Mouse (Mus musculus) MEL (cell line): Measurements from ENCODE around the gene Lrig3.

Experiments used
- CTCF ChIP-seq, 3 experiments: IDR thresholded peaks in 2 of 3; conservative IDR thresholded peaks in 1 of 3; 2 replicates each; pipeline ENCODE4 v1.5.1; 2011 to 2012; ENCODE audit warnings: low read length in 3 of 3, low read depth in 2 of 3, mild to moderate bottlenecking in 2 of 3, improper control_type of control experiment in 1 of 3, inconsistent platforms in 1 of 3, mixed read lengths in 1 of 3, moderate library complexity in 1 of 3; ENCODE audit not compliant: control insufficient read depth in 1 of 3, insufficient read depth in 1 of 3, poor library complexity in 1 of 3, severe bottlenecking in 1 of 3
- ELF1 ChIP-seq: IDR thresholded peaks from 2 replicates; pipeline ENCODE4 v1.6.1; 2014; ENCODE audit warnings: low read depth, mild to moderate bottlenecking, inconsistent platforms, low read length, improper control_type of control experiment, moderate library complexity
- GATA1 ChIP-seq: IDR thresholded peaks from 2 replicates; pipeline ENCODE4 v1.6.1; 2011; ENCODE audit warnings: low read depth, low read length, improper control_type of control experiment
- JUND ChIP-seq: IDR thresholded peaks from 2 replicates; pipeline ENCODE4 v1.6.1; 2011; ENCODE audit warnings: low read depth, mild to moderate bottlenecking, improper control_type of control experiment, low read length
- MAFK ChIP-seq: IDR thresholded peaks from 2 replicates; pipeline ENCODE4 v1.6.1; 2011; ENCODE audit warnings: low read depth, mild to moderate bottlenecking, low read length, improper control_type of control experiment, borderline replicate concordance
- NRF1 ChIP-seq: IDR thresholded peaks from 2 replicates; pipeline ENCODE4 v1.6.1; 2014; ENCODE audit warnings: low read depth, mild to moderate bottlenecking, inconsistent platforms, low read length, improper control_type of control experiment, moderate library complexity; ENCODE audit not compliant: poor library complexity, insufficient read depth, severe bottlenecking
- POLR2A ChIP-seq, 2 experiments: IDR thresholded peaks; 2 replicates each; pipeline ENCODE4 v1.6.1; 2011 to 2012; ENCODE audit warnings: low read length in 2 of 2, mild to moderate bottlenecking in 2 of 2, control low read depth in 1 of 2, improper control_type of control experiment in 1 of 2, low read depth in 1 of 2, moderate library complexity in 1 of 2; ENCODE audit not compliant: control insufficient read depth in 1 of 2, insufficient read depth in 1 of 2, poor library complexity in 1 of 2
- UBTF ChIP-seq: IDR thresholded peaks from 2 replicates; pipeline ENCODE4 v1.6.1; 2012; ENCODE audit warnings: low read depth, mild to moderate bottlenecking, inconsistent platforms, low read length, improper control_type of control experiment, moderate library complexity, borderline replicate concordance; ENCODE audit not compliant: insufficient read depth
- USF1 ChIP-seq: IDR thresholded peaks from 2 replicates; pipeline ENCODE4 v1.6.1; 2014; ENCODE audit warnings: low read depth, mild to moderate bottlenecking, inconsistent platforms, low read length, improper control_type of control experiment, moderate library complexity

DNA sequence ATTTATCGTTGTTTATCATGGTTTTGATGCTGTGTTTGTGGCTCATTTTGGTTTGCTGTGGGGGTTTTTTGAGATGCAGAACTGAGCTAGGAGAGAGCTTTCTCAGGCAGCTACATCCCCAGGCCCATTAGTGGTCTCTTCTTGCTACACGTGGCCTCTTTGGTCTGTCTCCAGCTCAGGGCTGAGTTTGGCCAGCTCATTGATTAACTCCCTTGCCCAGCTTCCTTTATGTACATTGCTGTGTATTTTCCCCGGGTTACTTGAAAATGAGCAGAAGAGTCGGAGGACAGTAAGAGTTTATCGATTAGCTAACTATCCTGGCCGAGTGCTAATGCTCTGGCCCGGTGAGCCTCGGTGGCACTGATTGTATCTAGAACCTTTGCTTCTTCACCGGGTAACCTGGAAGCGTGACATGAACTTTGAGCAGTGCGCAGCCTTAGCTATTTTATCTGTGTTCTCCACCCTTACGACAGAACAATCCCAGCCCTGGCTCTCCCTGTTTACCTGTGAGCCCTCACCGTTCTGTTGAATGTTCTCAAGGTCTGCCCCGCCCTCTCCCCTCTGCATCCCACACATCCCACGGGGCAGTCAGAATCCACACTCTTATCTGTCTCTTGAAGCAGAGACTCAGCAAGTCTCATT lies 53.5 kb downstream of the Lrig3 start:
- TF ChIP-seq MAFK, result no peak
- no peak for TF ChIP-seq POLR2A (IDR thresholded peaks at IDR 0.05; ENCODE audit: control insufficient read depth in 1 of 2, insufficient read depth in 1 of 2, low read depth in 1 of 2, low read length in 2 of 2, poor library complexity in 1 of 2)
- no peak for TF ChIP-seq CTCF (IDR thresholded peaks at IDR 0.05 in 2 of 3, conservative IDR thresholded peaks at IDR 0.05 in 1 of 3; ENCODE audit: control insufficient read depth in 1 of 3, insufficient read depth in 1 of 3, low read depth in 2 of 3, low read length in 3 of 3, poor library complexity in 1 of 3, severe bottlenecking in 1 of 3)
- TF ChIP-seq USF1, result no peak
- TF ChIP-seq GATA1, result no peak
- no peak for TF ChIP-seq UBTF
- no peak for TF ChIP-seq JUND
- TF ChIP-seq NRF1, result no peak
- TF ChIP-seq ELF1, result no peak
